Mouse (Mus musculus): Measurements from ENCODE around the gene Large2.

DNA sequence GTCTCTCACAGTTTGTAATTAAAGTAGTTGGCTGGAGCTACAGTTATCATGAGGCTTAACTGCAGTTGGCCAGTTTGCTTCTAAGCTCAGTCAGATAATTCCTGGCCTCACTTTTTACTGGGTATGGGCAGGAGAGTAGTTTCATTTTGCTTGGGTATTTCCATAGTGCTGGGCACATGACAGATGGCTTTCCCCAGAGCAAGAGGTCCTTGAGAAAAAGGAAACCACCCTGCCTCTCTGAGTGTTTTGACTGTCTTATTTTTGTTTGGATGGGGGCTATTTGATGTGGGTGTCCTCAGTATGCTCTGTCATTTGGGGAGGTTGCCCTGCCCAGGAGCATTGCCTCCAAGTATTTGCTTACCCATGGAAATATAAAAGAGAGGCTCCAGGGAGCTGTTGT lies 32.3 kb downstream of the Large2 start:
- TF ChIP-seq EP300 (IDR thresholded peaks at IDR 0.05; ENCODE audit: low read length) (0 out of 2 replicates have a peak, but pooled peaks have one; percentile 32), CTCF (conservative IDR thresholded peaks at IDR 0.05 in 1 of 2, IDR thresholded peaks at IDR 0.05 in 1 of 2; ENCODE audit: low read depth in 2 of 2, low read length in 2 of 2) (no peak), RAD21 (IDR thresholded peaks at IDR 0.05; ENCODE audit: low read depth, low read length) (no peak)
